Mouse (Mus musculus) ES-Bruce4 (cell line): Measurements from ENCODE around the gene Lin28a.

Experiments
- CTCF ChIP-seq: IDR thresholded peaks from one replicate; pipeline ENCODE4 v1.8.1; 2011; ENCODE audit warnings: low read depth, low read length
- POLR2A ChIP-seq: IDR thresholded peaks from one replicate; pipeline ENCODE4 v1.8.1; 2011; ENCODE audit warnings: low read length; ENCODE audit not compliant: insufficient read depth

GRCm38 (mm10) chr4:134002903-134003302, 15.7 kb downstream of the Lin28a start:
- TF ChIP-seq CTCF (no peak), POLR2A (no peak)
